Mouse (Mus musculus): ENCODE measurements at regions not wholly inside any gene's neighbourhood (a gene's known extent, or its start where the extent isn't known, plus 50 kb on each side); places are given as distances from the start of the nearest gene placed in this dataset.

- TF ChIP-seq POLR2A (IDR thresholded peaks at IDR 0.05; ENCODE audit: low read depth, low read length) (no peak), CTCF (IDR thresholded peaks at IDR 0.05; ENCODE audit: extremely low read depth, insufficient read depth, insufficient read length, insufficient replicate concordance) (no peak)
These were observed 247.8 kb downstream of the Insc start for GRCm38 (mm10) chr7:114991255-114991654.
